Mouse (Mus musculus) stomach, postnatal 0 days (tissue): ENCODE measurements around the gene Pcsk2.

ENCODE experiments used
- CTCF ChIP-seq: IDR thresholded peaks from 2 replicates; pipeline ENCODE4 v1.5.1; 2016; ENCODE audit warnings: antibody characterized with exemption, low read depth, mild to moderate bottlenecking, moderate library complexity
- EP300 ChIP-seq: optimal IDR thresholded peaks from 2 replicates; pipeline ENCODE3; 2016; ENCODE audit warnings: antibody characterized with exemption

GRCm38 (mm10) chr2:143743081-143743480, 197.1 kb downstream of the Pcsk2 start:
- TF ChIP-seq EP300 (no peak), CTCF (no peak)
